Mouse (Mus musculus) heart, postnatal 4 days (tissue): ENCODE data around the gene Cmtm4. TPM values are rescaled to one million over a fixed set of nuclear protein-coding genes. Genes with fewer than 3 reads are reported as not detected.

Experiments
- DNase-seq: peaks from one replicate; pipeline ENCODE4 v3.0.0; 2021
- total RNA-seq, 2 experiments: library from RNA; stranded (reverse); gene quantifications; 2 replicates each; pipeline ENCODE4 v1.2.3; 2021

Gene Cmtm4
- total RNA-seq, 2 experiments from 2014 or later = 17.1 to 17.2 TPM

DNA sequence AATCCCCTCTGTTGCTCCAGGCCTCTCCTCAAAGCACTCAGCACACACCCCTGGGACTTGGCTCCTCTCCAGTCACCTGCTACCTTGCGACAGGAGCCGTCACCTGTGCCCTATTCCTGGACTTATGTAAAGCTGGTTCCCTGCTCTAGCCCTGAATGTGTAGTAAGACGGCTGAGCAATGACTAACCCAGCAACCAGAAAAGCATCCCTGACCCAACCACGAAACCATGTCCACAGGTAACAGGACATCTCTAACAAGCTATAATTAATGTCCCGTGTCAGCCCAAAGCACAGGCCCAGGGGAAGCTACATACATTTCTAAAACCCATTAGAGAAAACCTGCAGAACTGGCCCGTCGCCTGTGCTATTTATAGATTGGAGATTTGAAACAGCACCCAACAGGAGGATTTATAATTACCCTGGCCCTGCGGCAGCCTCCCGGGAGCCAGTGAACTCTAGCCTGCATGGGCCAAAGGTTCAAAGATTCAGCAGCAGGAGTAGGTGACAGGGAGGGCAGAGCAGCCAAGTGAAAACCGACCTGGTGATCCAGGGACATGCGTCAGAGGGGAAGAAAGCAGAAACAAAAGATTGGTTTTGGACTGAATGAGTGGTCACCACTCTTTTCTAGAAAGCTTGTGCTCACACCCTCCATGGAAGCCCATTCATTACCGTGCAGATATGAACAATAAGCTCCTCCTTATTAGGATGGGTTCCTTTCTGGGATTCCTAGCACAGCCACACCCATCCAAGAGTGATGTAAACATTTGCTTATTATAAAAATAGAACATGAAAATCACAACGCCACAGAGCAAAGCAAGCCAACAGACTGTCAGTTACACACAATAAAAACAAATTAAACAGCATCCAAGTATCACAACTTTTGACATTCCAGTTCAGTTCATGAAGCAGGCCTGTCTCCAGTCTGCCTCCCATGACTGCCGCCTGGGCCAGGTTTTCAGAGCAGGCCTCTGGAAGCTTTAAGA, 20.5 kb downstream of the Cmtm4 start:
- DNase-seq = peak; percentile 70

DNA sequence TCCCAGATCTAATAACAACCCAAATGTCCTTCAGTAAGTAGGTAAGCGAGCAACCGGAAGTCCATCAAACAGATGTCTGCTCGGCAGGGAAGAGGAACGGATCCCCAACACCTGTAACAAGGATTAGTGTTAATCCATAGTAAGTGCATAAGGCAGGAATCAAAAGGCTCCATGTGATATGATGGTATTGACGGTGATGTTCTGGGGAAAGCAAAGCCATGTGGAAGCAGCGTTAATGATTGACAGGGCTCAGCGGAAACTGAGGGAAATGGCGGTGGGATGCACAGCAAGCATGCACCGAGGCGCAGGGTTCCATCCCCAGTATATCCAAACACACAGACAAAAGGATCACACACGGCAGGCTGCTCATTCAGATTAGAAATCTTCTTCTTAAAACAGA, 21.3 kb downstream of the Cmtm4 start:
- DNase-seq = no peak

DNA sequence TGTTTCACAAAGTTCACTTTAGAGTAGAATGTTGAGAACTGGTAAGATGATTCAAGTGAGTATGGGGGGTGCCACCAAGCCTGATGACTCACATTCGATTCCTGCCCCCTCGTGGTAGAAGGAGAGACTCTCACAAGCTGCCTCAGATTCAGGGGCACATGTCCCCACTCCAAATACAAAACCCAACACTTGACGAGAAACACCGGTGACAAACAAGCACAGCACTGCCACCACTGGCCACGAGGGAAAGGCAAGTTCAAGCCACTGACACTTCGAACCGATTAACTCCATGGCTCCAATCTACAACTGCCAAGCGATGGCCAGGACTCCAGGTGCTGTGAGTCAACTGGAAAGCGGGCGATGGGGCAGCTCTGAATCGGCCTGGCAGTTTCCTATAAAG, 21.8 kb downstream of the Cmtm4 start:
- peak; percentile 42 for DNase-seq

DNA sequence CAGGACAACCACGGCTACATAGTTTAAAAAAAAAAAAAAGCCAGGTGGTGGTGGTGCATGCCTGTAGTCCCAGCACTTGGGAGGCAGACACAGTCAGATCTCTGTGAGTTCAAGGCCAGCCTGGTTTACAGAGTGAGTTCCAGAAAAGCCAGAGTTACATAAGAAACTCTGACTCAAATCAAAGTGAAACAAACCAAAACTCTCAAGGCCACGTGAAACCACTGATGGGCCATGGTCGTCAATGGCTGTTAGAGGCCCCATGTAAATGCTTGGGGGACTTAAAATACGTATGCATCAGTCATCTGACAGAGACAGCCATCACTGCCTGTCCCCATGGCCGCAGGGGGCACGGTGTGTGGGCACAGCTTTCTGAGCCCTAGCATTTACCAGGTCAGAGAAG, 24.5 kb downstream of the Cmtm4 start:
- DNase-seq = no peak

DNA sequence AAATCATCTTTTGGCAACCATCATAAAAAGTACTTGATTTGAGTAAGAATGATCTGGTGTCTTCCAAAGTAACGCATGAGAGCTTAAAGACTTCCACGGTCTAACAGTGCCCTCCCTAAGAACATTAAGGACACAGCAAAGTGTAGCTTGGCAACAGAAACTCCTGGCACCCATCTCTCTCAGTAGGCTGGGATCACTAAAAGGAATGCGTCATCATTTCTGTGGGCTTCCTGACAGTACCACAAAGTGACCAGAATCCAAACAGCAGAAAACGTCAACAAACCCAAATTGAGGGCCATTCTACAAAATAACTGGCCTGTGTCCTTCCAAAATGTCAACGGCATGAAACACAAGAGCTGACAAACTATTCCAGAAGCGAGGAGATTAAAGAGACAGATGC, 25.5 kb downstream of the Cmtm4 start:
- DNase-seq = no peak

DNA sequence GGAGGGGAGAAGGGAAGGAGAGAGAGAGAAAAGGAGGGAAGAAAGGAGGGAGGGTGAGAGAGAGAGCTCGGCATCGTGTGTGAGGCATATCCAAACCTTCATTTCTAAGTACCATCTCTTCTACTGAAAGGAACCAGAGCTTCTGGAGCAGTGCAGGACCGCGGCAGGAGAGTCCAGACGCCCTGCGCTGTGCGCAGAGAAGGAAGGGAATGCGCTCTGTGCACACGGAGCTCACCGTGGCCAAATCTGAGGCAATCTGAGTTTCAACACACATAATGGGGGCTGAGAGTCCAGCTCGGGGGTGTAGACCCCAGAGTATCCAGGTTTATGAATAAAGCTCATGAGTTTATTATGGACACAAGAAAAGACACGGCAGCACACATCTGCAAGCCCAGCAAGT, 26.0 kb downstream of the Cmtm4 start:
- no peak for DNase-seq

DNA sequence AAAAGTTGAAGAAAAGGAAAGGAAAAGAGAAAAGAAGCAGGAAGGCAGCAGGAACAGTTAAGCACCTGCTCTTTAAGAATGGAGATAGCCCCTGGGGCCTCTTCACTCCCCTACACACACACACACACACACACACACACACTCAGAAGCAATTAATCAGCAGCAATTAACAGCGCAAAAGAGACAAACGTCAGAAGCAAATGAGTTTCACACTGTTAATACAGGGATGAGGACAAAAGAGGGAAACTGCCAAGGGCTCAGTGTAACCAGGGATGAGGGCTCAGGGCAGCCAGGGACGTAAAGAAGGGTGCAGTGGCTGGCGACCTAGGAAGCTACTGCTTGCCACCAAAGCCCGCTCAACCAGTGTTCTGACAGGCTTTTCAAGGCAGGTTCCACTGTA, 28.2 kb downstream of the Cmtm4 start:
- DNase-seq = no peak

DNA sequence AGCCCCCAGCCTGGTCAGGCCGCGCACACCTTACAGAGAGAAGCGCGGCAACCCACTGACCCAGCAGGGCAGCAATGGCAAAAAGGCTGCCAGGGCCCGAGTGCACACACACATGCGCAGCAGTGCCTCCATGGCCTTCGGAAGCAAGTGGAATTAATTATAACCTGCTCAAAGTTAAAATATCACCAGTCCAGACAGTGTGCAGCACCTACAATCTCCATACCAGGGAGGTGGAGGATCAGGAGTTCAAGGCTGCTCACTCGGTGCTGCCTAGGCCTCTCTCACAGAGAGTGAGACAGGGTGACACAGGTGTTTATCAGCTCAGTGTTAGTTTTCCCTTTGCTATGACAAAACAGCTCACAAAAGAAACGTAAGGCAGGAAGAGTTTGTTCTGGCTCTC, 29.9 kb downstream of the Cmtm4 start:
- DNase-seq = no peak

DNA sequence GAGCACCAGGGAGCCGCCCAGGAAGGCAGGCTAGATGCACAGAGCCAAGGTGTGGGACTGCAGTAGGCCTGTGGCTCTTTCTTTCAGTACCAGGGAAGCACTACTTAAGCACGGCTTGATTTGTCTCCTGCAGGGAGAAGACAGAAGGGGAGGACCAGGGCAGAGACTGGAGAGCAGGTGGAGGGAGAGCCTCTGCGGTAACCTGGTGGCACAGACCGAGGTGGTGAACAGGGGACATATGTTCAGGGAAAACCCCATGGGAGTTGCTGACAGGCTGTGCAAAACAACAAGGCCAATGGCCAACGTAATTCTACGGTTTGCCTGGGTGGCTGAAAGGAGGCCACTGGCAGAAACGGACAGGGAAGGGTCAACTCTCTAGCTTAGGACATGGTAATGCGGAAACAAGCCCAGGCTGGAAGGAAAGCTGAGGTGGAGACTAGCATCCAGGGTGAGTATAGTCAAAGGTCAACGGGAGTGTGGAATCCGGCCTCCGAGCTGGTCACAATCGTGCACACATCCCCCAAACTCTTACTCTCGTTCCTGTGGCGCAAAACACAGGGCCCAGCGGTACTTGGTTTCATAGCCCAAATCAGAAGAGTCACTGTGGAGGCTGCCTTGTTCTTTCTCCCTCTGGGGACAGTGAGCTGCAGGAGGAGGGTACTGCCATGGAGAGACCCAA, 35.7 kb downstream of the Cmtm4 start:
- no peak for DNase-seq

DNA sequence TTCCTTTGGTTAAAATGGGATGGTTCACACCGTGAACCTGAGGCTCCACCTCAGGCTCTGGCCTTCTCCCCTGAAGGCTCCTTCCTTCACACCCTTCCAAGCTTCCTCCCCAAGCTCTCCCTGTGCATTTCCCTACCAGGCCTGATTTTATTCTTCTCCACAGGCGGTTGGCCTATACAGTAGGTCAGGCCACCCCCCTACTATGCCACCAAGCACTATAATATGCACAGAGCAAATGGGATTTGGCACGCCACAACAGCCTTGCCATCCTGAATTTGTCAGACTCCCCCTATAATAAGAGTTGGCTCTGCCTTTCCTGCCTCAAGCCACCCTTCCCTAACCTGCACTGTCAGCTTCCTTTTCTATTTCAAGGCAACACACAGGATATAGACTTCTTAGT, 37.0 kb downstream of the Cmtm4 start:
- DNase-seq = no peak

DNA sequence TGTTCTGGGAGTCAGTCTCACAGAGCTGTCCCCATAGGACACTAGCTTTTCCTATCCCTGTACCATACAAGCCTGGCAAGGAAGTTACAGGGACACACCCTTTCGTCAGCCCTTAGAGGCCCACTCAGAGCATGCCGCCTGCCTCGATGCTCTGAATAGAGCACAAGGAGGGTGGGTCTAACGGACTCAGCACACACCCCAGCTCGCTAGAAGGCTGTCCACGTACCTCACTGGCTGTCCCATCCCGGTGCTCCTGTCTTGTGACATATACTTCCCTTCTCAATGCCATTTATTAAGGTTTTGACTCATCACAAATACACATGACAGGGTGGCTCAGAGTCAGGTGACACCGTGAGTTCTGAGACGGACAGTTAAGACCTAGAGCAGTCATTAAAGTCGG, 41.1 kb downstream of the Cmtm4 start:
- no peak for DNase-seq

DNA sequence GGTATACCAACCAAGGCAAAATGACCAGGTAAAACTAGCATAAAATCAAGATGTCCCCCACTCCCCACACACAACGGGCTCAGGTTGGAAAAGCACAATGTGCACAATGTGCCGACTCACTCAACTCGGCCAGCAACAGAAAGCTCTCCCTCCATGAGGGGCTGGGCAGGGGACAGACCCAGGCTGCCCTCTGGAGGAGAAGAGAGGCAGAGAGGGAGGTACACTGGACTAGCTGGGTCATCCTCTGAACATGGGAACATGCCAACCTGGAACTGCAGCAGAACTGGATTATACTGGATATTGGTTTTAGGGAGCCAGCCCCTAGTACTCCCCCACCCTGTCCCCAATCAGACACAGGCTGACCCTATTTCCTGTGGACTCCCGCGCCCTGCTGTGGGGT, 42.4 kb downstream of the Cmtm4 start:
- DNase-seq = no peak

DNA sequence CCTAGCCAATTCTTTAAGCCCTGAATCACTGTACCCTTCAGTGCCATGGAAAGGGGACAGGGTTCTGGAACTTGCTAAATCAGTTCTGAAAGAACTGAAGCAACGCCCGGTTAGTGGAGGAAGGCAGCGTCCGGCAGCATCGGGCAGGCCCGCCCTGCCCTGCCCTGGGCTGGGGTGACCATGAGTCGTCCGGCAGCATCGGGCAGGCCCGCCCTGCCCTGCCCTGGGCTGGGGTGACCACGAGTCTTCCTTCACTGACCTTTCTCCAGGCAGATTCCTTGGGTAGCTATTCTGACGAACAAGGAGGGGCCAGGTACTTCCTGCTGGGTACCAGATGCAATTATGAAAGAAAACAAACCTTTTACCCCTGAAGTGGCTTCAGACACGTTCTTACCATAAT, 45.6 kb downstream of the Cmtm4 start:
- DNase-seq = no peak

DNA sequence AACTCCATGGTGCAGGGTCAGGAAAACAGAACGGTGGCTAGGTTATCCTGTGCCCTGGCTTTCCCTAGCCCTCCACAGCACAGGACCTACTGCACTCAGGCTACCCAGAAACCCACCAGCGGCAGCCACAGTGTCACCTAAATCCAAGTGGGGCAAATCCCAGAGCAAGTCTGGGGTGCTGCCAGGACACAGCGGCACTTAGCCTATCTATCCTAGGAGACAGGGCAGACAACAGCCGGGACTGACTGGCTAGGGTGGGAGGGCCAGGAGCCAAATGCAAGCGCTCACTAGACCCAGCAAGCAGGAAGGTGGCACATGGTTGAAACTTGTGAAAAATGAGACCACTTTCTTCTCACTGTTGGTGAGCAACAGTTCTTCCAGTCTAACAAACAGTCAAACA, 46.6 kb downstream of the Cmtm4 start:
- peak; percentile 45 for DNase-seq

DNA sequence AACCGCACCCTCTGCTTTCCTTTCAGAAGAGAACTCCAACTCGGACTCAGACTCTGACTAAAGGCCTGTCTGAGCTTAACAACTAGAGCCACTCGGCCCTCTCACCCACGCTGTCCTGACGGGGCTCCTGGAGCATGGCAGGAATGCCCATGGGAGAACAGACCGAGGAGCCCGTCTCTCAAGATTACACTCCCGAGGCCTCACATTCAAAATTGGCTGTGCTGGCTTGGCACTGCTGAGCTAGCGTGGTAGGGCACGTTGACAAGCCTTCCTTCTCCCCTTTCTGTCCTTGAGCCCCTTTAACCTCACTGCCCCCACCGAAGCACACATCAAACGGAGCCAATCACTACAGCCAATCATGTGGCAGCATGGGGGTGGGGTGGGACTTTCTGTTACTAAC, 48.9 kb downstream of the Cmtm4 start:
- peak; percentile 15 for DNase-seq

DNA sequence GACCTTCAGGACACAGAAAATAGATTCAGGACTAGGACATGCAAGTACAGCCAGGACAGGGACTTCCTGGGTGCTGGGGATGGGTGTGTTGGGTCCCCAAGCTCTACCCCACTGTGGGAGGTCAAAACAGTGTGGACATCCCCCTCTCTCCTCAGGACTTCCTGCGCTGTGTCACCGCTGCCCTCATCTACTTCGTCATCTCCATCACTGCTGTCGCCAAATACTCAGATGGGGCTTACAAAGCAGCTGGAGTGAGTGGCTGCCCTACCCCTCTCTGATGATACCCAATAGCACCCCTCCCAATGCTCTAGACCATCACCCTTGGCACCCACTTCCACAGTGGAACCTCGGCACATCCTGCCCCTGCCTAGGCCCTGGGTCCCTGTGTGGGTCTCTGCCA, 51.0 kb downstream of the Cmtm4 start:
- DNase-seq = no peak

DNA sequence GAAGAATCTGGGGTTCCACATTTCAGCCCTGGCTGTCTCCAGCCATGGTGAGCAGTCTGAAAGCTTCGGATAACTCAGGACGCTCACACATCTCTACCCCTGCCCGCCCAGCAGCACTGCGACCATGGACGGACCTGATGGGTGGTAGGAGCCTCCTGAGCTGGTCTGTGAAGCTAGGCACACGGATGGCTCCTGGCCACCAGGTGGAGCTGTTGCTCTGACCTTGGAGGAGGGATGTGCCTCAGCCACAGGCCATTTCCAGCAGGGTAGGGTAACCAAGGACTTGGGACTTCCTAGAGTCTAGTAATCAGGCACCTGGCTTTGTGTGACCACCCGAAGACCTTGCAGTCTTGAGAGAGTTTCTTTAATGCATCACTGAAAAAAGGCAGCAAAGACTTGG, 51.6 kb downstream of the Cmtm4 start:
- peak; percentile 93 for DNase-seq

DNA sequence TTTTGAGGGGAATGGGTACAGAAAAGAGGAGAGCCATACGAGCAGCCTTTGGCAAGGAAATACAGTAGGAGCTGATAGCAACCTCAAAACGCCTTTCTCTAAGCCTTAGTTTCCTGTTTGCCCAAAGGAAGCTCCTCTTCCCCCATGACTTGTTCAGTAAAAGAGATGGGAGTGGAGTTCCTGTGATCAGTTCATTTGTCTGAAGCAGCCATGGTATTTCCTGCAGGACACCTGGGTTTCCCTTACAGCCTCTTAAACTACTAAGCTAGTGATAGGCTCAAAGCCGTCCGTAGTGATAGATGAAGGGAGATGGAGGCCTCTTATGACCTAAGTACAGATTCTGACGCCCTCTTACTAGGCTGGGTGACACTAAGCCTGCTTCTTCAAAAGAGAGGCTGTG, 53.2 kb downstream of the Cmtm4 start:
- DNase-seq = no peak

DNA sequence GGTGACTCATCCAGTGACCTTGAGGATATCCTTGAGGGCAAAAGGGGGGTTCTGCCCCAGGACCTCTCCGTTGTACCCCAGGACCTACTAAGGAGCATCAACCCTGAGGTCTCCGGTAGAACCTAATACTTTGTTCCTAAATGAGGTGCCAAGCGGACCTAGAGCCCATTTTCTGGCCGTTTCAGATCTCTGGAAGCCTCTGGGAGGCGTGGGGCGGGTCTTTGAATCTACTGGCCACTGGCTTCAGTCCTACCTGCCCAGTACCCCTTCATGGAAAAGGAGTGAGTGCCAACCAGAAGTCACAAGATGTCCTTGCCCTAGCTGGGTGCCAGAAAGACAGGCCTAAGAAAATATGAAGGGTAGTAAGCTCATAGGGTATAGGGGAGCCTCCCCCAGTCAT, 53.9 kb downstream of the Cmtm4 start:
- DNase-seq = no peak

DNA sequence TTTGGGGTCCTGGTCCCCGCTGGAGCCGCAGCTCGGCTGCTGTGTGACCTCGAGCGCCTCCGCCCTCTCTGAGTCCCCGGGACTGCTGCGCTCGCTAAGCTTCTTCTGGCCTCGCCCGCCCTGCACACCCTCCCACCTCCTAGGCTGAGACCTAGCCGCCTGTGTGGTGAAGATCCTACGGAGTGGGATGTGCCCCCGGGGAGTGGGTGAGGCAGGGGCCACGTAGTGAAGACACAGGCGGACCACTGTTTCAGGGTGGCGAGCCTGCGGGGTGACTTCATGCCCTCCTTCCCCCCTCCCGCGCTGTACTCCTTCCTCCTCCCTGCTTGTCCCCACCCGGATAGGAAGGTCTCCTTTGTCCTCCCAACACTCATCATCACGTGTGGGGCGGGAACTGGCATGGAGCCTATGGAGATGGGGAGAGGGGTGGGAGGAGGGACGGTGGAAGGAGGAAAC, 54.5 kb downstream of the Cmtm4 start:
- peak; percentile 86 for DNase-seq

DNA sequence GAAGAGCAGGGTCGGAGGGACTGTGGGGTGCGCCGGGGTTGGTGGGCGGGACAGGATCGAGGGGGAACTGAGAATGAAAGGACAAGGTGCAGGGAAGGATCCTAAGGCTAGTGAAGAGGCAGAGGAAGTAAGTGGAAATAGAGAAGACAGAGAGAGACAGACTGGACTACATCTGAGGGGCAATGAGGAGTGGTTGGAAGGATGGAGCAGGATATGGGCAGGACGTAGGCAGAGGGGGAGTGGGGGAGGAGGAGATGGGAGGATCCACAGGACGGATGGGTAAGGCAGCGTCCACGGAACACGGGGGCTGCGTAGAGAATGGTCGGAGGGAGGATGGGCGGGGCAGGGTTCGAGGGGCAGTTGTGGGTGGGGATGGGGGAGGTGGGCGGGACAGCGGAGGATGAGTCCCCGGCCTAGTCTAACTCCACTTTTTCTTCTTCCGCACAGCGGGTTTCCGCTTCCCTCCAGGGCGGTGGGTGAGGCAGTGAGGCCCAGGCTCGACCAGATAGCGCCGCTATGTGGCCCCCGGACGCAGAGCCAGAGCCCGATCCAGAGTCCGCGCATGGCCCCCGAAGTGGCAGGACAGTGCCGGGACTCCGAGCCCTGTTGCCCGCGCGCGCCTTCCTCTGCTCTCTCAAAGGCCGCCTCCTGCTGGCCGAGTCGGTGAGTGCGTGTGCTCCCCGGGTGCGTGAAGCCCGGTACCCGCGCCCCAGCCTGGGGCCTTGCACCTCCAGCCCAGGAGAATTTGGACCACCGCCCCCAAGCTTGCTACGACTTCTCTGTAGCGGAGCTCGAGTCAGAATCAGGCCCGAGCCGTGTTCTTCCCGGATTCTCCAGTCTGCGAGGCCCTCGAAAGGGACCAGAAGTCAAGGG, 55.1 kb downstream of the Cmtm4 start:
- peak; percentile 88 for DNase-seq

DNA sequence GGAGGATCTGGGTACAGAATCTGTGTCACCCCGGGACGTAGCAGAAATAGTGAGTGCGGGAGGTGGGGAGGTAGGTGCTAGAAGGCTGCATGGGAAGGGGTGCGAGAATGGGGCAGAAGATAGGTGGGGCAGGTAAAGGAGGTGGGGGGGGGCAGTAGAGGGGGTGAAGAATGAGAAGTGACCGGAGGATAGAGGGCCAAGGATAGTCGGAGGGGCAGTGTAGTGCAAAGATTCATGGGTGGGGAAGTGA, 55.7 kb downstream of the Cmtm4 start:
- no peak for DNase-seq
